Mouse (Mus musculus): ENCODE measurements at regions not wholly inside any gene's neighbourhood (a gene's known extent, or its start where the extent isn't known, plus 50 kb on each side); places are given as distances from the start of the nearest gene placed in this dataset.

DNA sequence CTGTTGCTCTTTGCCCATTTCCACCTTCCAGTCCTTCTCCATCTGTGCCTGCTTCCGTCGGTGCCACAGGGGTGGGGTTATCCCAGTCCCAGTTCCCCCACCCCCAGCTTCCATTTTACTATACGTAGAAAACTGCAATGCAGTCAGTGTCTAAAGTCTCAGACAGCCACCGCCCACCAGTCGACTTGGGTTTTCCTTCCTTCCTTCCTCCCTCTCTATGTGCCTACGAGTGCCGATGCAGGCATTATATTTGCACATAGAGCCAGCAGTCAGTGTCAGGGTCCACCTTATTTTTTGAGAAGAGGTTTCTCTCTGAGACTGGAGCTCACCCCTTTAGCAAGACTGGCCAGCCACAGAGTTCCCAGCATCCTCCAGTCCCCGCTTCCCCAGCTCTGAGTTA lies 218.3 kb upstream of the Amigo2 start:
- Histone ChIP-seq H3K4me3 (ENCODE audit: control insufficient read depth in 1 of 2, insufficient read depth in 1 of 2, low read depth in 2 of 2, low read length in 2 of 2) (no peak overlapping the region), H3K4me1 (ENCODE audit: control insufficient read depth in 1 of 2, insufficient read depth in 2 of 2, low read length in 2 of 2) (peaks cover 0 to 5% of the 10 kb centered on the region in 2 experiments; a peak in 1 of 4 replicates), H3K27me3 (ENCODE audit: control insufficient read depth in 1 of 2, insufficient read depth in 2 of 2, low read length in 2 of 2) (no peaks in the 10 kb centered on the region), H3K9me3 (replicated peaks; ENCODE audit: insufficient read depth, low read length) (no peaks in the 10 kb centered on the region), H3K27ac (ENCODE audit: control insufficient read depth, low read depth, low read length) (no peak overlapping the region), H3K36me3 (ENCODE audit: control insufficient read depth in 1 of 2, insufficient read depth in 2 of 2, low read length in 2 of 2) (no peaks in the 10 kb centered on the region), H3K79me2 (ENCODE audit: control insufficient read depth, insufficient read depth, low read length, poor library complexity) (no peaks in the 10 kb centered on the region), H3K9ac (ENCODE audit: control insufficient read depth, low read depth, low read length, poor library complexity, severe bottlenecking) (no peak overlapping the region)
- no peak for DNase-seq (ENCODE audit: low read depth, low spot score)
- no peak for TF ChIP-seq TBP (IDR thresholded peaks at IDR 0.05; ENCODE audit: low read depth, low read length)
- no peak for TF ChIP-seq BHLHE40 (IDR thresholded peaks at IDR 0.05; ENCODE audit: borderline replicate concordance, low read depth, low read length)
- no peak for TF ChIP-seq ELF1 (IDR thresholded peaks at IDR 0.05; ENCODE audit: low read depth, low read length)
- TF ChIP-seq E2F4 (IDR thresholded peaks at IDR 0.05; ENCODE audit: borderline replicate concordance, low read depth, low read length) = no peak
- TF ChIP-seq POLR2A (IDR thresholded peaks at IDR 0.05; ENCODE audit: control insufficient read depth in 1 of 2, insufficient read depth in 1 of 2, low read depth in 1 of 2, low read length in 2 of 2, poor library complexity in 1 of 2) = no peak
- TF ChIP-seq MYB (IDR thresholded peaks at IDR 0.05; ENCODE audit: low read depth, low read length) = no peak
- TF ChIP-seq ZNF384 (IDR thresholded peaks at IDR 0.05; ENCODE audit: low read depth, low read length) = no peak
- no peak for TF ChIP-seq ZMIZ1 (IDR thresholded peaks at IDR 0.05; ENCODE audit: low read depth, low read length)
- no peak for TF ChIP-seq CHD2 (IDR thresholded peaks at IDR 0.05; ENCODE audit: low read length)
- TF ChIP-seq USF2 (IDR thresholded peaks at IDR 0.05; ENCODE audit: borderline replicate concordance in 1 of 2, insufficient read depth in 1 of 2, low read depth in 1 of 2, low read length in 2 of 2) = no peak
- no peak for TF ChIP-seq MAFK (IDR thresholded peaks at IDR 0.05; ENCODE audit: borderline replicate concordance, low read depth, low read length)
- no peak for TF ChIP-seq HCFC1 (IDR thresholded peaks at IDR 0.05; ENCODE audit: low read depth, low read length)
- TF ChIP-seq SMC3 (IDR thresholded peaks at IDR 0.05; ENCODE audit: low read depth, low read length) = no peak
- TF ChIP-seq MAZ (IDR thresholded peaks at IDR 0.05; ENCODE audit: low read depth, low read length) = no peak
- no peak for TF ChIP-seq ZKSCAN1 (IDR thresholded peaks at IDR 0.05; ENCODE audit: low read depth, low read length)

- no peak for DNase-seq (ENCODE audit: low read depth, low spot score)
- H3K27ac ChIP-seq (ENCODE audit: control insufficient read depth, low read depth, low read length) = no peak overlapping the region
- H3K9ac ChIP-seq (ENCODE audit: control insufficient read depth, low read depth, low read length, poor library complexity, severe bottlenecking) = no peak overlapping the region
- no peak overlapping the region for H3K4me3 ChIP-seq (ENCODE audit: control insufficient read depth in 1 of 2, insufficient read depth in 1 of 2, low read depth in 2 of 2, low read length in 2 of 2)
- H3K27me3 ChIP-seq (ENCODE audit: control insufficient read depth in 1 of 2, insufficient read depth in 2 of 2, low read length in 2 of 2) = no peaks in the 10 kb centered on the region
- H3K9me3 ChIP-seq (replicated peaks; ENCODE audit: insufficient read depth, low read length) = no peaks in the 10 kb centered on the region
- peaks cover 0 to 5% of the 10 kb centered on the region in 2 experiments; a peak in 2 of 4 replicates for H3K4me1 ChIP-seq (ENCODE audit: control insufficient read depth in 1 of 2, insufficient read depth in 2 of 2, low read length in 2 of 2)
- no peaks in the 10 kb centered on the region for H3K36me3 ChIP-seq (ENCODE audit: control insufficient read depth in 1 of 2, insufficient read depth in 2 of 2, low read length in 2 of 2)
- TF ChIP-seq NELFE (IDR thresholded peaks at IDR 0.05; ENCODE audit: low read depth, low read length) (no peak), NRF1 (IDR thresholded peaks at IDR 0.05; ENCODE audit: insufficient read depth, low read depth, low read length, poor library complexity, severe bottlenecking) (no peak), RCOR1 (IDR thresholded peaks at IDR 0.05; ENCODE audit: low read depth, low read length) (no peak), POLR2A (IDR thresholded peaks at IDR 0.05; ENCODE audit: control insufficient read depth in 1 of 2, insufficient read depth in 1 of 2, low read depth in 1 of 2, low read length in 2 of 2, poor library complexity in 1 of 2) (no peak), CTCF (IDR thresholded peaks at IDR 0.05 in 2 of 3, conservative IDR thresholded peaks at IDR 0.05 in 1 of 3; ENCODE audit: control insufficient read depth in 1 of 3, insufficient read depth in 1 of 3, low read depth in 2 of 3, low read length in 3 of 3, poor library complexity in 1 of 3, severe bottlenecking in 1 of 3) (no peak), MEF2A (IDR thresholded peaks at IDR 0.05; ENCODE audit: extremely low read depth, insufficient replicate concordance, low read depth, low read length, poor library complexity, severe bottlenecking) (no peak), HCFC1 (IDR thresholded peaks at IDR 0.05; ENCODE audit: low read depth, low read length) (no peak), MXI1 (IDR thresholded peaks at IDR 0.05; ENCODE audit: low read depth, low read length) (no peak), CHD1 (IDR thresholded peaks at IDR 0.05; ENCODE audit: low read depth, low read length) (no peak), MYB (IDR thresholded peaks at IDR 0.05; ENCODE audit: low read depth, low read length) (no peak), MAX (IDR thresholded peaks at IDR 0.05; ENCODE audit: low read length) (no peak), GATA1 (IDR thresholded peaks at IDR 0.05; ENCODE audit: low read depth, low read length) (no peak), ELF1 (IDR thresholded peaks at IDR 0.05; ENCODE audit: low read depth, low read length) (no peak), GABPA (IDR thresholded peaks at IDR 0.05; ENCODE audit: low read depth, low read length) (no peak), MYC (IDR thresholded peaks at IDR 0.05; ENCODE audit: low read depth, low read length) (no peak), MAZ (IDR thresholded peaks at IDR 0.05; ENCODE audit: low read depth, low read length) (no peak), USF1 (IDR thresholded peaks at IDR 0.05; ENCODE audit: low read depth, low read length) (no peak)
- no peaks in the 10 kb centered on the region for H3K79me2 ChIP-seq (ENCODE audit: control insufficient read depth, insufficient read depth, low read length, poor library complexity)
These were observed 217.7 kb upstream of the Amigo2 start for GRCm38 (mm10) chr15:97464737-97465136.

Data from MEL (cell line).